Mouse (Mus musculus): ENCODE results near the gene Vmn1r29.
"Not testable (repeated sequence)": the region's sequence is repeated elsewhere in the genome, so short reads cannot be mapped to it uniquely, and the experiment has no call there.

Gene Vmn1r29

DNA sequence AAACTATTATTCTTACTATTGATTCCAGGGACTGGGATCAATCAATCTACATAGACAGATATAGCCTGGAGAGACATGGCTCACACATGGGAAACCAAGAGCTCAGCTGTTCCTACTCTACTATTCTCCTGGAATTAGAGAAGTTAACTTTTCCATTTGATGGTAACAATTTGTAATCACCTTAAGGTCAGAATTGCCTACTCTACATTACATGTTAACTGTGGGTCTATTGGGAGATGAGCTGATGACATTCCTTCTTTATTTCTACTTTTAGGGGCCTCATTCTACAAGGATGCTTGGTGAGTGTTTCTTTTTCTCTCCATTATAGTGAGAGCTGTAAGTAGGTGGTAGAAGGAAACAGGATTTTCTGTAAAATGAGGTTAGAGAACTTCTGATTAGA is at the start of gene Vmn1r29:
Gene Vmn1r29 (plus strand): TSS at position 301 of the 400 bp plus-strand sequence.
- no peak for DNase-seq

DNA sequence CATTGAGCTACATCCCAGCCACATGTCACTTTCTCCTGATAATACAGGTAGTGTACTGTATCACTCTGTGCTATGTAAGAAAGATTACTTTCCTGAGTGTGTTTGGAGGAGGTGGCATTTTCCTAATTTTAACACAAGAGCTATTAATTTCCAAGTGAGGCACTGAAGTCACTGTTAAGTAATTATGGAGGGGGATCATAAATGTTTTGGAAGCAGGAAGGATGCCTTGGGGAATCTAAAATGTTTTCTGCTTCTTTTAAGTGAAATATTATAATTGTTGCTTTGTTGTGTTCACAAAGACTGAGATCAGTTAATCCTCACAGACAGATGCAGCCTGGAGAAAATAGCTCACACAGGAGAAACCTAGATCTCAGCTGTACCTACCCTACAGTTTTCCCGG is 39.6 kb upstream of the Vmn1r29 start, which contains the start of gene Vmn1r28:
Gene Vmn1r28 (plus strand): TSS at position 301 of the 400 bp plus-strand sequence.
- DNase-seq: no peak

GRCm38 (mm10) chr6:58279661-58280060 is 21.7 kb upstream of the Vmn1r29 start:
- not testable (repeated sequence) for DNase-seq

- no peak for DNase-seq
These were observed 9.1 kb upstream of the Vmn1r29 start for GRCm38 (mm10) chr6:58292201-58292600.

DNA sequence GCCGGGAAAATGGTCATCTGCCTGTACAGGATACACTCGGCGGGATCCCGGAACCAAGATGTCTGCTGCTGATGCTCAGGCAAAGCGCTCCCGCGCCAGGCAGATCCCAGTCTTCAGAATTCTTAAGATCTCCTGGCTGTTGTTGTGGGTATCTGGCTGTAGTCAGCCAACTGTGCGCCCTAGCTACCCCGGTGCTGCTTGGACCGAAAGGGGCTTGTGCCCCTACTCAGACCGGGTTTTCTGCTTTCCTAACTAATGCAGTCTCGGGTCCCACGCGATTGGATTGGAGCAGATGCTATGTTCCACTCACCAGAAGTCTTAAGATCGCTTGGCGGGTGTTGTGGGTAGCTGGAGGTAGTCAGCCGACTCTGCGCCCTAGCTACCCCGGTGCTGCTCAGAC is 2.8 kb upstream of the Vmn1r29 start:
- not testable (repeated sequence) for DNase-seq

GRCm38 (mm10) chr6:58330686-58331085 is 29.3 kb downstream of the Vmn1r29 start:
- not testable (repeated sequence) for DNase-seq

Measured in thymus, postnatal 25 days (tissue).